Mouse (Mus musculus) 3134 (cell line): ENCODE measurements around the gene Ccnh.
A peak's percentile ranks its signal among the peaks of the same experiment; 100 is the strongest.
"Not testable (repeated sequence)": the region's sequence is repeated elsewhere in the genome, so short reads cannot be mapped to it uniquely, and the experiment has no call there.

Source experiments
- DNase-seq: peaks from one replicate; pipeline ENCODE4 v3.0.0-alpha.2; 2011; ENCODE audit warnings: low spot score; ENCODE audit not compliant: insufficient read length; ENCODE audit errors: extremely low read depth

Ccnh gene

DNA sequence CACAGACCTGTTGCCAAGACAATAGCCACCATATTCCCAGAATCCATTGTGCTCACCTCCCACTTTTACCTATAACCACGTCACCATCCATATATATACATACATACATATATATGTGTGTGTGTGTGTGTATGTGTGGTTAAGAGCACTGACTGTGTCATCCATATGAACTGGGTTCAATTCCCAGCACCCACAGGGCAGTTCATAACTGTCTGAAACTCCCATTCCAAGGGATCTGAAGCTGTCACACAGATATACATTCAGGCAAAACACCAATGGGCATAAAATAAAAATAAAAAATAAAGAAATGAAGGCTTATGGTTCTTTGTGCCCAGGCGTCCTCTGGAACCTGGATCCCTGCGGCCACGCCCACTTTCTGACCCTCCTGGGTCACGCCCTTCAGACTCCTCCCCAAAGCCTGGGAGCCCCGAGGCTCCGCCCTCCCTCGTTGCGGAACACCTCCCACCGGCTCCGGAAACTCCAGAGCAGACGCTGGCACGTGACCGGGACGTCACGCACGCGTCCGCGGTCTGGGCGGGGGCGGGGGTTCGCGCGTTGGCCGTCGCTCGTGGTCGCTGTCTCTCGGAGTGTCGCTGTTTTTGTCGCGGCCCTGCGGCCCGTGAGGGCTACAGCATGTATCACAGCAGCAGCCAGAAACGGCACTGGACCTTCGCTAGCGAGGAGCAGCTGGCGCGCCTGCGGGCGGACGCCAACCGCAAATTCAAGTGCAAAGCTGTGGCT lies at the start of gene Ccnh:
Gene Ccnh (plus strand): TSS at position 506 of the 741 bp plus-strand sequence.
- DNase-seq = peak; percentile 93

DNA sequence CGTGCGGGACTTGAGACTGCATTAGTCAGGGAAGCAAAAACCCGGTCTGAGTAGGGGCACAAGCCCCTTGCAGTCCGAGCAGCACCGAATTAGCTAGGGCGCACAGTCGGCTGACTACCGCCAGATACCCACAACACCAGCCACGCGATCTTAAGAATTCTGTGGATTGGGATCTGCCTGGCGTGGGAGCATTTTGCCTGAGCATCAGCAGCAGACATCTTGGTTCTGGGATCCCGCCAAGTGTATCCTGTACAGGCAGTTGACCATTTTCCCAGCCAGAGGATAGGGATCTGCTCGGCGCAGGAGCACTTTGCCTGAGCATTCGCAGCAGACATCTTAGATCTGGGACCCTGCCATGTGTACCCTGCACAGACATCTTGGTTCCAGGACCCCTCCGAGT lies 45.8 kb upstream of the Ccnh start:
- DNase-seq = not testable (repeated sequence)

DNA sequence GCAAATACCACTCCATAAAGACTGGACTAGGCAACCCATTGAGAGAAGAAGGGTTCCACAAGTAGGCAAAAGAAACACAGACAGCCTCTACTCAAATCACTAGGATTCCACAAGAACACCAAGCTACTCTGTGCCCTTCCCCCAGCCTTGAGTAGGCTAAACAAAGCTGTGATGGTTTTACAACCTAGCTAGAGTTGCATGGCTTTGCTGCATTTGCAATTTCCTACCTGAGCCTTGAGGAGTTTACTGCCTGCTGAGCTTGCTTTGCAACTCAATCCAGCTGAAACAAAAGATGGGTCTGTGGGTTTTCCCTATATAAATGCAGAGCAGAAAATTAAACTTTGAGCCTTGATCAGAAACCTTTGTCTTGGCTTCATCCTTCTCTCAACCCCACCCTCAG lies 42.7 kb upstream of the Ccnh start:
- DNase-seq = no peak

GRCm38 (mm10) chr13:85154746-85155145 lies 34.5 kb upstream of the Ccnh start:
- DNase-seq = no peak

DNA sequence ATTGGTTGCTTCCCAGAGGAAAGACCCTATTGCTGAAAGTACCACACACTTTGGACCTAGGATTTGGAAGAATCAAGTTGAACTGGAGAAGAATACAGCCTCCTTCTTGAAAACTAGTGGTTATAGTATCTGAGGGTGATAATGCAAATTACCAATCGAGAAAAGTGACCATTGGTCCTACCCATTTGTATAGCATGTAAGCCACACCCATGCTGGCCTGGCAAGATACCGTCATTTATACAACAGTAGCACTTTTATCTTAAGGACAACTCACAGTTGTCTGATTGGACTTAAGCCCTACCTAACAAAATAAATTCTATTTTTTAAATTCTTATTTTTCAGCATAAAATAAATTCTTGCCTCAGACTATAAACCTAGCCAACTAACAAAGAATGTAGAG lies 29.2 kb upstream of the Ccnh start:
- DNase-seq = no peak

DNA sequence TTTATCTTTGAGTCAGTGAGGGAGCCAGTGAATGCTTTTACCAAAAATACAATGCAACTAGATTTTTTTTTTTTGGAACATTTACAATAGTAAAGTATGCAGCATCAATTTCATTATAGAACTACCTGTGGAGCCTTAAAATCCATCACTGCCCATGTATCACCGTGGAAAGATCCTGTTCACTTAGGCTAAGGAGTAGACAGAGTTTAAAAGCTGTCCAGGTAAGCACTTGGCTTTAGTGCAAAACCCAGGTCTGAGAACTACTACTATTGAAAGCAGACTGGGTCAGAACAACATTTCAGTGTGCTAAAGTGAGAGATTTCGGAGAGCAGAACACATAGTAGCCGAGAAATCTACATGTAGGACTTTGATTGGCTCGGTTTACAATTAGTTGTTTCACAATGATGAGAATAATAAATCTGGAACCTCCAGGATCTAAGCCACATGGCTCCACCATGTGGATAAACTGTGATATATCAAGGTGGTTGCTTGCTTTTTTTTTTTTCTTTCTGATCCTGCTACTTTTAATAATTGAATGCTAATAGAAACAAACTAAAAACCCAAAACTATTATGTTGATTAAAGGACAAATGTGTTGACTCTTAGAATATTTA lies 24.6 kb upstream of the Ccnh start:
- DNase-seq = no peak

- no peak for DNase-seq
Measured at GRCm38 (mm10) chr13:85189644-85190121, 475 bp downstream of the Ccnh start.

DNA sequence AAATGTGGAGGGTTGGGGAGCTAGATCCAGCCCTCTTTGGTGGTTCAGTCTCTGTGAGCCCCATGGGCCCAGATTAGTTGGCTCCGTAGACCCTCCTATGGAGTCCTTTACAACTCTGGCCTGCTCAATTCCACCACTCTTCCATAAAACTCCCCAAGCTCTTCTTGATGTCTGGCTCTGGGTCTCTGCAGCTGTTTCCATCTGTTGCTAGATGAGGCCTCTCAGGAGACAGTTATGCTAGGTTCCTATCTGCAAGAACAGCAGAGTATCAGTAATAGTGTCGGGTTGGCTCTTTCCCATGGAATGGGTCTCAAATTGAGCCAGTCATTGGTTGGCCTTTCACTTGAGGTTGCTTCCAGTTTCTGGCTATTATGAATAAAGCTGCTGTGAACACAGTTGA lies 2.0 kb downstream of the Ccnh start:
- no peak for DNase-seq

DNA sequence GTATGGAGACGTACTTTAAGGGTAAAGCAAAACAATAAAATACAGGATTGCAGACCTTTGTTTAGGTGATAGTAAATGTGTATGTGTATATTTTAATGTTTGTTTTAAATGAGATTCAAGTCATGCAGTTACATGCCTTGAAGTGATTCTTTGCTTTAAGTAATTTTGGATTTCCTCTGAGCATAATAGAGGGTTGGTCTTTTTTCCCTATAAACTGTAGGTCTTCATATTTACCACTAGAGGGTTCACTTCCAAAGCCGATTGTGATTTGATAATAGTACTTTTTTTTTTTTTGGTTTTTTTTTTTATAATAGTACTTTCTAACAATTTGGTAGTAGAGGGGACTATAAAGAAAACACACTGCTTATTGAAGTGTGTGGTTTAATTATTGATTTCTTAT lies 18.3 kb downstream of the Ccnh start:
- DNase-seq = no peak

- no peak for DNase-seq
Measured at GRCm38 (mm10) chr13:85208656-85209055, 19.4 kb downstream of the Ccnh start.

DNA sequence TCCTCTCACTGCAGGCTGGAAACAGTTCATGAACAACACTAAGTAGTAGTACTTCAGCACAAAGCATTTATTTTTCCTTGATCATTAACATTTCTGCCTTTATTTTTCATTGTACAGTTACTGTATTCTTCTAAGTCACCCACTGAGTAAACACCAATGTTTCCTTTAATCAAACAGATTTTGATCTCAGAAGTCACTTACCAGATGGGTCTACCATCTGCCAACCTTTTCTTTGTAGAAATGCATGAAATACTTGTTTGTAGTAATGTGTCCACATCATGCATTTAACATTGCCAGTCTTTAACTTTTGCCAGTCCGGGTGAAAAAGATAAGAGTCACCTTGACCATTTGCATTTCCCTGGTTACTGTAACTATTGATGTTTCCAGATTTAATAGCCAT lies 21.1 kb downstream of the Ccnh start:
- DNase-seq = no peak

- no peak for DNase-seq
Measured at GRCm38 (mm10) chr13:85218656-85219055, 29.4 kb downstream of the Ccnh start.

GRCm38 (mm10) chr13:85238760-85239159 lies 49.6 kb downstream of the Ccnh start:
- no peak for DNase-seq
